Mouse (Mus musculus): Measurements from ENCODE around the gene Cttnbp2. TPM values are rescaled to one million over a fixed set of nuclear protein-coding genes. Genes with fewer than 3 reads are reported as not detected.

Cttnbp2 gene
- polyA plus RNA-seq, 1 experiment from 2014 or later: 10.5 TPM

DNA sequence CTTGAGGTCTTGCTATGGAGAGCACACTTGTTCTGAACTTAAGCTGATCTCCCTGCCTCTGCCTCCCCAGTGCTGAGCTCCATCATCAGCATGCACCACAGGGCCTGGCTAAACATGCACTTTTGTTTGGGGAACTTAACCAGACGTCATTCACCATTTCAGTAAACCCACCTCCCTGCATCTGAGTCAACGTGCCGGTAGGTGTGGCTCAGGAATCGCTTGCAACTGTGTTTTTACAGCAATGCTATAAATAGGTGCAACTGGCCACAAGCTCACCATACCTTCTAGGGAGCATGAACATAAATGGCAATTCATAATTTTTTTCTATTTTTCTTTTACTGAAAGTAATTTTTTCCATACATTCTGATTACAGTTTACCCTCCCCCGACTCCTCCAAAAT, 14.8 kb downstream of the Cttnbp2 start:
- no peak for ATAC-seq (ENCODE audit: insufficient number of reproducible peaks, low FRiP score)
- Histone ChIP-seq H3K4me2 (no peak overlapping the region), H3K27ac (ENCODE audit: poor library complexity, severe bottlenecking) (no peak overlapping the region), H3K4me1 (replicated peaks) (peaks cover 2% of the 10 kb centered on the region; the same call in 1 of the 2 replicates), H3K9me3 (replicated peaks) (no peaks in the 10 kb centered on the region), H3K4me3 (no peak overlapping the region), H3K36me3 (no peaks in the 10 kb centered on the region), H3K27me3 (replicated peaks) (no peaks in the 10 kb centered on the region), H3K9ac (no peak overlapping the region)
- 43% methylated on average over 5 of the region's 5 CpGs for WGBS

DNA sequence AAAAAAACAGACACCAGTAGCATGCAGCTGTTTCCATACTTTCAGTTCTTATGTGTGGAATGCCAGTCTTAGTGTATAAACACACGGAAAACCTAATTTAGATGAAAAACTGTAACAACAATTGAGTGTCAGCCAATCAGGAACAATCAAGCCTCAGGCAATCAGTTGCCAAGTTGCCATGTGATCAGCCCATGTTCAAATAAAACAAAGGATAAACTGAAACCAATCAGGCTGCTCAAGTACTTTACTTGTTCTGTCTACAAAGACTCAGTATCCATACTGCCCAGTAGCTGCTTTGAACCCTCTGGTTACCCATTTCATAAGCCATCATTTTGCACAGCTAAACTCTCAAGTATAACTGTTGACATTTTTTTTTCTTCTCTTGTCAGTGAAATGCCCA, 21.7 kb downstream of the Cttnbp2 start:
- Histone ChIP-seq H3K4me1 (replicated peaks) (no peaks in the 10 kb centered on the region), H3K36me3 (no peaks in the 10 kb centered on the region), H3K27me3 (replicated peaks) (no peaks in the 10 kb centered on the region), H3K27ac (ENCODE audit: poor library complexity, severe bottlenecking) (no peak overlapping the region), H3K4me2 (no peak overlapping the region), H3K9ac (no peak overlapping the region), H3K4me3 (no peak overlapping the region), H3K9me3 (replicated peaks) (no peaks in the 10 kb centered on the region)
- 76% methylated on average over 1 of the region's 1 CpGs for WGBS
- ATAC-seq (ENCODE audit: insufficient number of reproducible peaks, low FRiP score): no peak

DNA sequence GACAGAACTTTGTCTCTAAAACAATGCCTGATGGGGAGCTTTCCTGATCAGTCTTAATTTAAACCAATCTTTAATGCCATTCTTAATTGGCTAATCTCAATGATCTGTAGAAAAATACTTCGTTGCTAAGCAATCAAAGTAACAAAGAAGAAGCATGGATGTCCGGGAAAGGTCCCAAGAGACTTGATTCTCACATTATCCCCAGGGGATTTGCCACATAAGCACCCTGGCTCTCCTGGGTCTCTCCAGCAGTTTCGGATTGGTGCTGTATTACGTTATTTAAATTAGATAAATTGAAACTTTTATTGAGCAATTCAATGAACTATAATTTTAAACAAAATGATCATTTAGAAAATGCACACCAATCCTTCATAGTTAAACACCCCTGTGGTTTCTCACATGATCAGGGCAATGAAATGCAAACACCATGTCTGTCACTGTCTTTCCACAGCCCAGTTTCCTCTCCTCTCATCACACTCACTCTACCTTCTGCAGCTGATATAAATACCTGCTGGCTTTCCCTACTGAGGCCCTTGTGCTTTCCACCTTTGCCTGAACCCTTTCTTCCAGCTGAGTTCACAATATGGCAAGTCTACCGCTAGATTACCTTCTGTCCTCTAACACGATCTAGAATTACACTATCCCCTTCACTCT, 22.3 kb downstream of the Cttnbp2 start:
- 72% methylated on average over 6 of the region's 6 CpGs for WGBS
- no peak overlapping the region for H3K4me2 ChIP-seq

DNA sequence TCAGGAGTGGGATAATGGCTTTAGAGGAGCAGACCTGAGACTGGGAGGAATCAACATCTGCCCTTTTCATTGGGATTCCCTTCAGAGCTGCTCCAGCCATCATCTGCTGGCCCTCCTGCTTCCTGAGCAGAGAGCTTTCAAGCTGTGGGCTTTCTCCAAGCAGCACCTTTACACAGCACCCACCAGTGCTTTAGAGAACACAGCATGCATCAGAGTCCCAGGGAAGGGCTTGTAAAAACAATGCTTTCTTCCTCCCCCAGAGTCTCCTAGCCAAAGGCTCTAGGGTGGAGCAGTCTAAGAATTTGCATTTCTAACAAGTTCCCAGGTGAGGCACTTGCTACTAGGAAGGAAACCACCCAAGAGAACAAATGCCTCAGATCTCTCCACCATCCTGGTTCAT, 29.6 kb downstream of the Cttnbp2 start:
- Histone ChIP-seq H3K27ac (ENCODE audit: poor library complexity, severe bottlenecking) (no peak overlapping the region), H3K9me3 (replicated peaks) (no peaks in the 10 kb centered on the region), H3K4me2 (no peak overlapping the region), H3K4me1 (replicated peaks) (0 out of 2 replicates have a peak, but pooled peaks cover 2% of the 10 kb centered on the region), H3K9ac (no peak overlapping the region), H3K27me3 (replicated peaks) (no peaks in the 10 kb centered on the region), H3K36me3 (no peaks in the 10 kb centered on the region), H3K4me3 (no peak overlapping the region)
- ATAC-seq (ENCODE audit: insufficient number of reproducible peaks, low FRiP score): no peak

More for the DNA sequence above, 22.3 kb downstream of the Cttnbp2 start:
- H3K27me3 ChIP-seq (replicated peaks): no peaks in the 10 kb centered on the region
- no peaks in the 10 kb centered on the region for H3K9me3 ChIP-seq (replicated peaks)
- no peaks in the 10 kb centered on the region for H3K4me1 ChIP-seq (replicated peaks)
- H3K27ac ChIP-seq (ENCODE audit: poor library complexity, severe bottlenecking): no peak overlapping the region
- no peak for ATAC-seq (ENCODE audit: insufficient number of reproducible peaks, low FRiP score)
- H3K9ac ChIP-seq: no peak overlapping the region
- no peak overlapping the region for H3K4me3 ChIP-seq
- H3K36me3 ChIP-seq: no peaks in the 10 kb centered on the region

DNA sequence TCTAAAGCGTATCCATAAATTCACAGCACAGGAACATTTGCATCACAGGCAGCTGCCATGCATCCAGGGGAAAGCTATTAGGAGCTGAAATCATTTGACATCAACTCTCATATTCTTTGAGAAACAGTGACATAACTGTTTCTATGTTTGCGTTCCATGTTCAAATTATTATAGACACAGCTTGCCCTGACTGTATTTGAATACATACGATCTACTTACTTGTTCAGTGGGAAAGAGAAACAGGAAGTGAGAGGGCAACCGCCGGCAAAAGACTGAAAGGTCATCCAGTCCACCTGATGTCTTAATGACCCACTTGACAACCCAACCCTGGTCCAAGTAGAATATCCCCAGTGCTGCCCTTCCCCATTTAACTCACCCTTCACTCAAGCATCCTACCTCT, 30.6 kb downstream of the Cttnbp2 start:
- ATAC-seq (ENCODE audit: insufficient number of reproducible peaks, low FRiP score): no peak

DNA sequence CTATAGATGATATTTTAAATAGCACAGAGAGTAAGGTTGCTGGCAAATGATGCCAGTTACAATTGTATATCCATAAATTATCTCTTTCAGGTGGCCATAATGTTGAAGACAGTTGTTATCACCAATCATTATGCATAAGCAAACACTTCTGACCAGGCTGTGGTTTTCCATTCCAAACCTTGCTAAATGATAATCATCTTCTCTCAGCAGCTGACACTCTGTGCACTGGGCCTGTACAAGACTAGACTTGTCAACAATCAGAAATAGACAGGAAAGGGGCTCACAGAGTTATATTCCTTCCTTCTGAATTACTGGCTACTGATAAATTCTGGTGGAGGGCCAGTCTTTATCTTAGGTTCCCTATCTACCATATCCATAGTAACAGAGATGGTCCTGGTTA, 32.1 kb downstream of the Cttnbp2 start:
- Histone ChIP-seq H3K4me1 (replicated peaks) (0 out of 2 replicates have a peak, but pooled peaks cover 2% of the 10 kb centered on the region), H3K4me2 (no peak overlapping the region), H3K27me3 (replicated peaks) (no peaks in the 10 kb centered on the region), H3K36me3 (0 out of 2 replicates have a peak, but pooled peaks cover 3% of the 10 kb centered on the region), H3K9me3 (replicated peaks) (no peaks in the 10 kb centered on the region), H3K27ac (ENCODE audit: poor library complexity, severe bottlenecking) (no peak overlapping the region), H3K4me3 (no peak overlapping the region), H3K9ac (no peak overlapping the region)
- no peak for ATAC-seq (ENCODE audit: insufficient number of reproducible peaks, low FRiP score)

More for the DNA sequence above, 30.6 kb downstream of the Cttnbp2 start:
- H3K4me2 ChIP-seq: no peak overlapping the region
- 72% methylated on average over 5 of the region's 5 CpGs for WGBS
- H3K4me3 ChIP-seq: no peak overlapping the region
- H3K9me3 ChIP-seq (replicated peaks): no peaks in the 10 kb centered on the region
- H3K4me1 ChIP-seq (replicated peaks): 0 out of 2 replicates have a peak, but pooled peaks cover 2% of the 10 kb centered on the region
- H3K36me3 ChIP-seq: no peaks in the 10 kb centered on the region
- no peak overlapping the region for H3K27ac ChIP-seq (ENCODE audit: poor library complexity, severe bottlenecking)
- H3K9ac ChIP-seq: no peak overlapping the region
- no peaks in the 10 kb centered on the region for H3K27me3 ChIP-seq (replicated peaks)

DNA sequence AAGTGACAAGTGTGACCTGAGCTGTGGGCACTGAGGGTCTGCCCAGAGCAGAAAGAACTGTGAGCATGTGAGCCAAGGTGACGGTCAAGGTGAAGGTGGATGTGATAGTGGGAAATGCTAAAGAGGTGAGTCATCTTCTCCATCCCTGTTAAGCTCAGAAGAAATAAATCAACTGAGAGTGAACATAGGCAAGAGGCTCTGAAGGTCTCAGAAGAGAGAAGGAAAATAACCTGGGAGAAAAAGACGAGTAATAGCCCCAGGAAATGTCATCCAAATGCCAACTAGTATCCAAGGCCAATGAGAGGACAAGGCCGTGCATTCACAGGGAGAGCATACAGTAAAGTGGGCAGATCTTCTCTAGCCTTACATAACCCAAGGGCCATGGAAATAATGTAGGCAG, 32.9 kb downstream of the Cttnbp2 start:
- Histone ChIP-seq H3K9me3 (replicated peaks) (no peaks in the 10 kb centered on the region), H3K9ac (no peak overlapping the region), H3K4me3 (no peak overlapping the region), H3K27me3 (replicated peaks) (no peaks in the 10 kb centered on the region), H3K4me1 (replicated peaks) (0 out of 2 replicates have a peak, but pooled peaks cover 2% of the 10 kb centered on the region), H3K4me2 (no peak overlapping the region), H3K27ac (ENCODE audit: poor library complexity, severe bottlenecking) (no peak overlapping the region), H3K36me3 (0 out of 2 replicates have a peak, but pooled peaks cover 3% of the 10 kb centered on the region)
- WGBS: 74% methylated on average over 3 of the region's 3 CpGs
- no peak for ATAC-seq (ENCODE audit: insufficient number of reproducible peaks, low FRiP score)

DNA sequence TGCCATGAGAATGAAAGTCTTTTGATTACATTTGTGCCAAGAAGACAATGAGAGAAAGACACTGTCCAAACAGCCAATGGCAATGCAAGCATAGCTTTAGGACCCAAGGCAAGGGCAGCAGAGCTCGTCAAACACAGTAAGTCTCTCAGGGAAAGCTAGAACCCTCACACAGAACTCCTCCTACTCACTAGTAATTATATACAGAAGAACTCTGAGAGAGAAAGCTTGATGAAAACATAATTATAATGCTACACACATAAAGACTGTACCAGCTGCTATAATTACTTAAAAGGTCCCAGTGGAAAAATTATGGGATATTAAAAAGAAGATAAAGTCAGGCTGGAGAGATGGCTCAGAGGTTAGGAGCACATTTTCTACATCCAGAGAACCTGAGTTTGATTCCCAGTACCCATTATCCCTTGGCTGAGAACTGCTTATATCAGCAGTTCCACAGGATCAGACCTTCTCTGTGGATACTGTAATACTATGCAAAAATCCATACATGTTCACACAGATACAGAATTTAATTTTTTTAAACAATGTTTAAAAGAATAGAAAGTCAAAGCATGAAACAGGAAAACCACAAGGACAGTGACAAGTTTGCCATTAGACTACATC, 37.2 kb downstream of the Cttnbp2 start:
- Histone ChIP-seq H3K4me2 (no peak overlapping the region), H3K4me1 (replicated peaks) (0 out of 2 replicates have a peak, but pooled peaks cover 2% of the 10 kb centered on the region), H3K27ac (ENCODE audit: poor library complexity, severe bottlenecking) (no peak overlapping the region), H3K36me3 (0 out of 2 replicates have a peak, but pooled peaks cover 3% of the 10 kb centered on the region), H3K9ac (no peak overlapping the region), H3K27me3 (replicated peaks) (no peaks in the 10 kb centered on the region), H3K4me3 (no peak overlapping the region), H3K9me3 (replicated peaks) (no peaks in the 10 kb centered on the region)
- WGBS: 75% methylated on average over 1 of the region's 1 CpGs
- ATAC-seq (ENCODE audit: insufficient number of reproducible peaks, low FRiP score): no peak

DNA sequence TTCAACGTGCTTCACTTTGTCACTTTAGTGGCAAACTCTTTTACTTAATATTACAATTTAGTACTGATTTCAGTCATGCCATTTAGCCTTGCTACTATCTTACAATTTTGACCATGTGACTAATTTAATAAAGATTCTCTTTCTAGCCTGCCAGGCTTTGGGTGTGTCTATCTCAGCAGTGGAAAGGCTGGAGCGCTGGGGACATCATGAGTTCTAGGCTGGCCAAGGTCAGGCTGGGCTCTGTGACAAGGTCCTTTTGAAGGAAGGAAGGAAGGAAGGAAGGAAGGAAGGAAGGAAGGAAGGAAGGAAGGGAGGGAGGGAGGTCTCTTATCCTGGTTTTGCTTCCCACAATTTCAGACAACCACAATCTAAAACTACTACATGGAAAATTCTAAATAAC, 39.7 kb downstream of the Cttnbp2 start:
- 0 out of 2 replicates have a peak, but pooled peaks cover 3% of the 10 kb centered on the region for H3K36me3 ChIP-seq
- no peaks in the 10 kb centered on the region for H3K4me1 ChIP-seq (replicated peaks)
- H3K27ac ChIP-seq (ENCODE audit: poor library complexity, severe bottlenecking): no peak overlapping the region
- H3K4me2 ChIP-seq: no peak overlapping the region
- H3K4me3 ChIP-seq: no peak overlapping the region
- H3K9me3 ChIP-seq (replicated peaks): no peaks in the 10 kb centered on the region
- WGBS: 69% methylated on average over 2 of the region's 2 CpGs
- no peaks in the 10 kb centered on the region for H3K27me3 ChIP-seq (replicated peaks)
- H3K9ac ChIP-seq: no peak overlapping the region
- ATAC-seq (ENCODE audit: insufficient number of reproducible peaks, low FRiP score): no peak

DNA sequence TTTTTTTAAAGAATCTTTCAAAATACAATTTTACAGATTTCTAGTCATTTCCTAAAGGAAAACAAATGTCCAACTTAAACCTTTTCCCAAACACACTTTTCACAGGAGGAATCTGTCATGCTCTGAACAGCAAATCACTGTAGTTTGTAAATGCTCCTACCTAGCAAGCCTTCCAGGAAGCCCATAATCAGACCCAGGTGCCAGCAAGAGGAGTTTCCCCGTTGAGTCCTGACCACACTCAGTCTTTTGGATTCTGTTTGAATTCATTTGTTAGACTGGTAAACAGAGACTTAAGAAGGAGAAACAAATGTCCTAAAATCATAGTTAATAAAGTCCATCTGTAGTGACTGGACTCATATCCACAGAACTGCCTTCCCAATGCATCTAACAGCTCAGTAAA, 40.1 kb downstream of the Cttnbp2 start:
- Histone ChIP-seq H3K27ac (ENCODE audit: poor library complexity, severe bottlenecking) (no peak overlapping the region), H3K4me1 (replicated peaks) (no peaks in the 10 kb centered on the region), H3K9ac (no peak overlapping the region), H3K9me3 (replicated peaks) (no peaks in the 10 kb centered on the region), H3K4me3 (no peak overlapping the region), H3K36me3 (0 out of 2 replicates have a peak, but pooled peaks cover 3% of the 10 kb centered on the region), H3K27me3 (replicated peaks) (no peaks in the 10 kb centered on the region), H3K4me2 (no peak overlapping the region)
- ATAC-seq (ENCODE audit: insufficient number of reproducible peaks, low FRiP score): no peak
- WGBS: 57% methylated on average over 1 of the region's 1 CpGs

DNA sequence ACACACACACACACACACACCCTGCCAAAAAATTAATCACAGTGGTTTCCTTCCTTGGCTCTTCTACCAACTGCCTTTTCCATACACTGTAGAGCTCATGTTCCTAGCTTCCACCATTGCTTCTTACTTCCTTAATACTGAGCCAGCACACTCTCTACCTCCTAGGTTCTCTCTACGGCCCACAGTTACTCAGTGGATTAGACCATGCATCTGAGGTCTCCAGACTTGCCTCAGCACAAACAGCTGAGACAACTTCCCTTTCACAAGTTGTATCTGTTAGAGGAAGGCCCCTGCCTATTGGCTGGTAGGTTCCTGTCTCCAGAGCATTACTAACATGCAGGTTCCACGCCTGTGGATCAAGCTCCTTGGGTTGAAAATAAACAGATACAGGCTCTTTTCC, 45.4 kb downstream of the Cttnbp2 start:
- no peak for ATAC-seq (ENCODE audit: insufficient number of reproducible peaks, low FRiP score)

More for the DNA sequence above, 45.4 kb downstream of the Cttnbp2 start:
- H3K9ac ChIP-seq: no peak overlapping the region
- H3K9me3 ChIP-seq (replicated peaks): no peaks in the 10 kb centered on the region
- no peaks in the 10 kb centered on the region for H3K27me3 ChIP-seq (replicated peaks)
- H3K4me3 ChIP-seq: no peak overlapping the region
- no peaks in the 10 kb centered on the region for H3K36me3 ChIP-seq
- 0 out of 2 replicates have a peak, but pooled peaks cover 3% of the 10 kb centered on the region for H3K4me1 ChIP-seq (replicated peaks)
- H3K4me2 ChIP-seq: no peak overlapping the region
- H3K27ac ChIP-seq (ENCODE audit: poor library complexity, severe bottlenecking): no peak overlapping the region
- WGBS: 41% methylated on average over 2 of the region's 2 CpGs

Measured in heart, embryonic 12.5 days (tissue).